Mouse (Mus musculus) left cerebral cortex, adult 2 months (tissue): Measurements from ENCODE around the gene Hist1h3b. TPM values are rescaled to one million over a fixed set of nuclear protein-coding genes. Genes with fewer than 3 reads are reported as not detected.
A peak's percentile ranks its signal among the peaks of the same experiment; 100 is the strongest.
"Not testable (repeated sequence)": the region's sequence is repeated elsewhere in the genome, so short reads cannot be mapped to it uniquely, and the experiment has no call there.

ENCODE experiments used
- DNase-seq, 2 experiments: peaks; one replicate each; pipeline ENCODE4 v3.0.0; 2021 to 2022; ENCODE audit warnings: low spot score in 2 of 2, mixed read lengths in 1 of 2; ENCODE audit errors: extremely low spot score in 1 of 2
- H3K27ac ChIP-seq: fragments of 200-600 bp; 2 replicates; pipeline ENCODE4 v1.8.1; 2022
- H3K4me3 ChIP-seq: fragments of 200-600 bp; 2 replicates; pipeline ENCODE4 v1.8.1; 2022
- CTCF ChIP-seq: fragments of 200-600 bp; IDR thresholded peaks from 2 replicates; pipeline ENCODE4 v1.8.1; 2022; ENCODE audit warnings: antibody characterized with exemption, mild to moderate bottlenecking, moderate library complexity
- intact Hi-C: fragments of 180-260 bp; cut with DNase I; formaldehyde crosslinking; loops from one replicate; pipeline ENCODE4 v1.15.1; 2025
- long read RNA-seq, 2 experiments: library from polyadenylated mRNA; stranded (forward); transcript quantifications; one replicate each; pipeline ENCODE4 v2.0.0; 2021; ENCODE audit warnings: borderline mapping rate in 2 of 2
- total RNA-seq, 2 experiments: library from RNA; stranded (reverse); gene quantifications; 2 replicates each; pipeline ENCODE4 v1.2.3; 2021

Hist1h3b gene
- 1 to 10 TPM; 6.6 to 7.5 TPM for total RNA-seq
- long read RNA-seq, experiment 1, result 0 reads
- long read RNA-seq, experiment 2, result 0 reads

DNA sequence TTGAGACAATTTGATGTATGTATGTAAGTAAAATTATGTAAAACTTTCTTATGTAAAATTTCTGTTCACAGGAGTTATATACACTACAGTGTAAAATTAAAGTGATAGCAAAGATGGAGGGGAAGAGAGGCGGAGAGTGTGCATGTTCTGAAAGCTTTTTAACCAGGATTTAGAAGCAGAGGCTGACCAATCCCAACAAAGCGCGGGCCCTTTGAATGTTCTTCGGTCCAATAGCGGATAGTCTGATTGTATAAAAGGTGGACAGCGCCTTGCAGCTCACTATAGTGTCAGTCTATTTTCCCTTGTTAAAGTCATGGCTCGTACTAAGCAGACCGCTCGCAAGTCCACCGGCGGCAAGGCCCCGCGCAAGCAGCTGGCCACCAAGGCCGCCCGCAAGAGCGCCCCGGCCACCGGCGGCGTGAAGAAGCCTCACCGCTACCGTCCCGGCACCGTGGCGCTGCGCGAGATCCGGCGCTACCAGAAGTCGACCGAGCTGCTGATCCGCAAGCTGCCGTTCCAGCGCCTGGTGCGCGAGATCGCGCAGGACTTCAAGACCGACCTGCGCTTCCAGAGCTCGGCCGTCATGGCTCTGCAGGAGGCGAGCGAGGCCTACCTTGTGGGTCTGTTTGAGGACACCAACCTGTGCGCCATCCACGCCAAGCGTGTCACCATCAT is at the start of gene Hist1h3b:
TSS of gene Hist1h3b (plus strand) at position 201 of the 675 bp plus-strand sequence.
- Histone ChIP-seq H3K27ac (peak within 1 kb of the TSS; percentile 88), H3K4me3 (peak within 1 kb of the TSS; percentile 48)
- intact Hi-C loops, result loop anchor here (5.0 kb wide), 1 partner anchor 2000 kb away; the partner anchor contains the start of genes Hist1h2ak, Hist1h2bn and Hist1h4k
- DNase-seq, result peak; percentile 89 to 93
- TF ChIP-seq CTCF, result peak; percentile 1; the same call in 1 of the 2 replicates

DNA sequence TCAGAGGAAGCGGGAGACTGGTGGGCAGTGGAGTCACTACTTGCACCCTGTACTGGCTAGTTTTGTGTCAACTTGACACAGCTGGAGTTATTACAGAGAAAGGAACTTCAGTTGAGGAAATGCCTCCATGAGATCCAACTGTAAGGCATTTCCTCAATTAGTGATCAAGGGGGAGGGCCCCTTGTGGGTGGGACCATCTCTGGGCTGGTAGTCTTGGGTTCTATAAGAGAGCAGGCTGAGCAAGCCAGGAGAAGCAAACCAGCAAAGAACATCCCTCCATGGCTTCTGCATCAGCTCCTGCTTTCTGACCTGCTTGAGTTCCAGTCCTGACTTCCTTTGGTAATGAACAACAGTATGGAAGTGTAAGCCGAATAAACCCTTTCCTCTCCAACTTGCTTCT is 49.3 kb upstream of the Hist1h3b start:
- DNase-seq, H3K4me3 ChIP-seq, intact Hi-C loops: not testable (repeated sequence)

GRCm38 (mm10) chr13:23705751-23706356 is 46.2 kb upstream of the Hist1h3b start:
- intact Hi-C loops, result no loop called here

More for the DNA sequence above, 49.3 kb upstream of the Hist1h3b start:
- not testable (repeated sequence) for H3K27ac ChIP-seq

GRCm38 (mm10) chr13:23706771-23707170 is 45.3 kb upstream of the Hist1h3b start:
- TF ChIP-seq CTCF, result no peak
- Histone ChIP-seq H3K27ac (no peak overlapping the region), H3K4me3 (no peak overlapping the region)
- intact Hi-C loops, result no loop called here
- no peak for DNase-seq

More at GRCm38 (mm10) chr13:23705751-23706356, 46.2 kb upstream of the Hist1h3b start:
- no peak for DNase-seq
- H3K4me3 ChIP-seq, result no peak overlapping the region
- TF ChIP-seq CTCF, result no peak
- no peak overlapping the region for H3K27ac ChIP-seq

- DNase-seq, result no peak
- intact Hi-C loops, result no loop called here
- Histone ChIP-seq H3K4me3 (no peak overlapping the region), H3K27ac (no peak overlapping the region)
- TF ChIP-seq CTCF, result no peak
Observed at GRCm38 (mm10) chr13:23708041-23708440, 44.0 kb upstream of the Hist1h3b start.

DNA sequence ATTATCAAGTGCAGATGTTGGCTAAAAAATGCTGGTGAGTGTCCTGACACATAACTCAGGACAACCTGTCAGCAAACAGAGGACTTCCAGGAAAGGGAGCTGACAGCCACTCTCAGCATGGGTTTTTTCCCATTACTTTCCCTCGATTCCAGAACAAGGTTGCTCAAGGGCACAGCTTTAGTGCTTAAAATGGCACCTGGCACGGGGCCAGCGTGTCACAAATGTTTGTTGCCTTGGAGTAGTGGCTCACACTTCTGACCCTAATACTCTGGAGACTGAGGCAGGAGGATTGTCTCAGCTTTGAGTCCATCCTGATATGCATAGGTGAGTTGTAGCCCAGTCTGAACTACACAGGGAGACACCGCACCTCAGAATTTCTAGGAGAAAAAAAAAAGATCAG is 43.4 kb upstream of the Hist1h3b start:
- Histone ChIP-seq H3K27ac (no peak overlapping the region), H3K4me3 (no peak overlapping the region)
- intact Hi-C loops, result no loop called here
- no peak for TF ChIP-seq CTCF
- DNase-seq, result no peak

GRCm38 (mm10) chr13:23709714-23710373 is 42.2 kb upstream of the Hist1h3b start:
- Histone ChIP-seq H3K4me3 (peak overlapping the region; percentile 56), H3K27ac (peak overlapping the region; percentile 47; the same call in 1 of the 2 replicates)
- no peak for DNase-seq
- intact Hi-C loops, result no loop called here
- TF ChIP-seq CTCF, result no peak

- peak in 1 of 2 experiments; percentile 31 for DNase-seq
- intact Hi-C loops, result no loop called here
Observed at GRCm38 (mm10) chr13:23710374-23711089, 41.5 kb upstream of the Hist1h3b start, which contains the start of gene Hfe. Hfe (minus strand) TSS chr13:23710854.

DNA sequence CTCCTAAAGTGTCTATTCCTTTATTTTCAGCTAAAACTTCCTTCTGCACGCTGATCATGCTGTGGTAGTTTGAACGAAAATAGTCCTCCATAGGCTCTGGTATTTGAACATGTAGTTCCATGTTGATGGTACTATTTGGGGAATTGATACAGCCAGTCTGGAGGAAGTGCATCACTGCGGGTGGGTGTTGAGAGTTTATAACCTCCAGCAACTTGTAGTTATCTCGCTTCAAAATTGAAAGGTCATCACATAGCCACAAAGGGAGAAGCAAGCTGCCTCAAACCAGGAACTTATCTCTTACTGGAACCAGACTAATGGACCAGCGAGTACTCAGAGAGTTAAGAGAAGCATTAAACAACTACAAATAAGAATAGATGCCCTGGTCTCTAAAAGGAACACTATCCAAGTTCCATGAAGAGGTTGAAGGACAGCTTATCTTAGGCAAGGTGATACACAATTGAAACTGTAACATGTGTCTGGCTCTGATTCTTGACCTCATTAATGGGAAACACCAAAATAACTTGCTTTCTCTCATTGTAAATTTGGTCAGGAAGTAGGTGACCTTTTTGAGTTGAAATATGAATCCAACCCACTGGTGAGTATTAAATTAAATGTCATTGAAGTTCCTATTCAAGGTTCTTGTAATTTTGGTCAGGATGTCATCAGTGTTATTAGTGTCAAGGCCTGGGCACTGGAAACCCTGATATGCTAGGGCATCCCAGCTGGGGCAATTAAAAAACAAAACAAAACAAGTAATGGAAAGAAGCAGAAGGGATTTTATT is 35.6 kb upstream of the Hist1h3b start:
- intact Hi-C loops, result no loop called here
- no peak for TF ChIP-seq CTCF

More at GRCm38 (mm10) chr13:23710374-23711089, 41.5 kb upstream of the Hist1h3b start, which contains the start of gene Hfe:
- H3K27ac ChIP-seq, result peak within 1 kb of the TSS; percentile 47; the same call in 1 of the 2 replicates
- H3K4me3 ChIP-seq, result peak within 1 kb of the TSS; percentile 56
- TF ChIP-seq CTCF, result no peak

GRCm38 (mm10) chr13:23717176-23717575 is 34.9 kb upstream of the Hist1h3b start:
- intact Hi-C loops, result no loop called here
- Histone ChIP-seq H3K4me3 (no peak overlapping the region), H3K27ac (no peak overlapping the region)
- DNase-seq, result no peak
- no peak for TF ChIP-seq CTCF

More for the DNA sequence above, 35.6 kb upstream of the Hist1h3b start:
- no peak overlapping the region for H3K27ac ChIP-seq
- DNase-seq, result no peak
- no peak overlapping the region for H3K4me3 ChIP-seq

GRCm38 (mm10) chr13:23717593-23718245 is 34.3 kb upstream of the Hist1h3b start:
- H3K4me3 ChIP-seq, H3K27ac ChIP-seq, DNase-seq, intact Hi-C loops: not testable (repeated sequence)
